Mouse (Mus musculus) liver, adult 2 months (tissue): ENCODE data around the gene Ltbp3. TPM values are rescaled to one million over a fixed set of nuclear protein-coding genes. Genes with fewer than 3 reads are reported as not detected.
"Not testable (repeated sequence)": the region's sequence is repeated elsewhere in the genome, so short reads cannot be mapped to it uniquely, and the experiment has no call there.

Source experiments
- DNase-seq: peaks from one replicate; pipeline ENCODE4 v3.0.0-alpha.2; 2011; ENCODE audit warnings: low read depth, low spot score; ENCODE audit errors: extremely low read depth
- H3K27ac ChIP-seq: fragments of 200-500 bp; replicated peaks from 2 replicates; pipeline ENCODE4 v1.5.1; 2012; ENCODE audit warnings: low read depth, mild to moderate bottlenecking, control low read depth, inconsistent platforms, low read length; ENCODE audit not compliant: insufficient read depth
- H3K27me3 ChIP-seq: fragments of 200-500 bp; 2 replicates; pipeline ENCODE4 v1.6.1; 2012; ENCODE audit warnings: mild to moderate bottlenecking, moderate library complexity, low read length, inconsistent platforms; ENCODE audit not compliant: control insufficient read depth, insufficient read depth
- H3K36me3 ChIP-seq: fragments of 200-500 bp; 2 replicates; pipeline ENCODE4 v1.6.1; 2012; ENCODE audit warnings: low read length, inconsistent platforms; ENCODE audit not compliant: control insufficient read depth, insufficient read depth
- H3K4me1 ChIP-seq: fragments of 200-500 bp; 2 replicates; pipeline ENCODE4 v1.6.1; 2011; ENCODE audit warnings: low read length; ENCODE audit not compliant: control insufficient read depth, insufficient read depth
- H3K4me3 ChIP-seq: fragments of 200-500 bp; 2 replicates; pipeline ENCODE4 v1.5.1; 2011; ENCODE audit warnings: low read depth, mild to moderate bottlenecking, control low read depth, low read length, moderate library complexity; ENCODE audit not compliant: insufficient read depth
- H3K79me2 ChIP-seq: fragments of 200-500 bp; 2 replicates; pipeline ENCODE4 v1.6.1; 2012; ENCODE audit warnings: inconsistent platforms, mild to moderate bottlenecking, low read length, moderate library complexity; ENCODE audit not compliant: control insufficient read depth, insufficient read depth
- H3K9ac ChIP-seq: fragments of 200-500 bp; 2 replicates; pipeline ENCODE4 v1.6.1; 2012; ENCODE audit warnings: low read depth, mild to moderate bottlenecking, control low read depth, inconsistent platforms, low read length
- CTCF ChIP-seq: fragments of 200-500 bp; IDR thresholded peaks from 2 replicates; pipeline ENCODE4 v1.5.1; 2011; ENCODE audit warnings: low read depth, low read length, control low read depth
- POLR2A ChIP-seq: fragments of 200-500 bp; IDR thresholded peaks from 2 replicates; pipeline ENCODE4 v1.6.1; 2011; ENCODE audit warnings: low read length, control low read depth; ENCODE audit not compliant: insufficient read depth; ENCODE audit errors: extremely low read depth
- WGBS: fragments of 180-500 bp; shearing (Covaris S2); methylation state at CpG from one replicate; pipeline ENCODE4 v1.1.7; 2018; 5-methylcytosine and 5-hydroxymethylcytosine counted together
- polyA plus RNA-seq: library from polyadenylated mRNA; depleted of rRNA; stranded (reverse); fragments of >200 nt; gene quantifications from 2 replicates; pipeline ENCODE4 v1.2.3, GENCODE M21; 2012
- total RNA-seq: library from RNA; depleted of rRNA; stranded (reverse); fragments of >200 nt; gene quantifications from 2 replicates; pipeline ENCODE4 v1.2.3, GENCODE M21; 2014

Gene Ltbp3
- total and polyA plus RNA-seq, 2 experiments = 1.2 to 3.4 TPM

GRCm38 (mm10) chr19:5789066-5789465 is 48.4 kb downstream of the Ltbp3 start:
- no peak for TF ChIP-seq POLR2A
- no peak for TF ChIP-seq CTCF
- DNase-seq = no peak
- no peaks in the 10 kb centered on the region for H3K36me3 ChIP-seq
- WGBS = 86% methylated on average over 5 of the region's 5 CpGs
- no peaks in the 10 kb centered on the region for H3K79me2 ChIP-seq
- H3K27ac ChIP-seq = no peak overlapping the region
- no peaks in the 10 kb centered on the region for H3K4me1 ChIP-seq
- no peak overlapping the region for H3K9ac ChIP-seq
- no peak overlapping the region for H3K4me3 ChIP-seq
- H3K27me3 ChIP-seq = no peaks in the 10 kb centered on the region

DNA sequence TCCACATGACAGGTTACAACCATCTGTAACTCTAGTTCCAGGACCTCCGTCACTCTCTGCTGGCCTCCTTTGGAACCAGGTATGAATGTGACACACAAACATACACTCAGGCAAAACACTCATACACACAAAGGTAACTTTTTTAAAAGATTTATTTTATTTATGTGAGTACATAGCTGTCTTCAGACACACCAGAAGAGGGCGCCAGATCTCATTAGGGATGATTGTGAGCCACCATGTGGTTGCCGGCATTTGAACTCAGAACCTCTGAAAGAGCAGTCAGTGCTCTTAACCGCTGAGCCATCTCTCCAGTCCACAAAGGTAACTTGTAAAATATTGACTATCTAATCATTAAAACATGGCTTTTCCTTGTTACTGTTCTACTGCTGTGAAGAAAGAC is 50.6 kb downstream of the Ltbp3 start:
- Histone ChIP-seq H3K4me3 (no peak overlapping the region), H3K9ac (no peak overlapping the region), H3K79me2 (no peaks in the 10 kb centered on the region), H3K4me1 (peaks cover 4% of the 10 kb centered on the region; the same call in 1 of the 2 replicates), H3K27ac (no peak overlapping the region), H3K27me3 (no peaks in the 10 kb centered on the region), H3K36me3 (peaks cover 12% of the 10 kb centered on the region)
- WGBS = 67% methylated on average over 4 of the region's 4 CpGs
- no peak for DNase-seq
- TF ChIP-seq CTCF = no peak
- TF ChIP-seq POLR2A = no peak

DNA sequence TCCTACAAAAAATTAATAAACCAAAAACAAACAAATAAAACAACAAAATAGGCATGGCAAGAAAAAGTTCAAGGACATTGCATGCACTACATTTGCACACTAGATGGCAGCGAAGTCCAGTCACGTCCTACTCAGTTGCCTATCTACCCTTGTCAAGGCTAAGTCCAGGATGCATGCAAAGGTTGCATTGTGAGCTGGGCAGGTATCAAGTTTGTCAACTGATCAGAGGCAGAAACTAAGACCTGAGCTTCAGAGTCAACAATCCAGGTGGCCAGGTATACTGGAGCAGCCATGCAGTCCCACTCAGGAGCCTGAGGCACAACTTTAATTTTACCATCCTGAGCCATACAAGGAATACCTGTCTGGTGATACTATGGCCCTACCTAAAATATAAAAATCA is 52.4 kb downstream of the Ltbp3 start:
- no peaks in the 10 kb centered on the region for H3K79me2 ChIP-seq
- H3K4me3 ChIP-seq = no peak overlapping the region
- no peak overlapping the region for H3K27ac ChIP-seq
- WGBS = 5% methylated on average over 2 of the region's 2 CpGs
- peaks cover 30% of the 10 kb centered on the region for H3K36me3 ChIP-seq
- DNase-seq = peak; percentile 72
- no peaks in the 10 kb centered on the region for H3K27me3 ChIP-seq
- H3K4me1 ChIP-seq = peaks cover 9% of the 10 kb centered on the region; the same call in 1 of the 2 replicates
- TF ChIP-seq CTCF = peak; percentile 75
- TF ChIP-seq POLR2A = no peak
- H3K9ac ChIP-seq = no peak overlapping the region

GRCm38 (mm10) chr19:5793917-5794770 is 53.4 kb downstream of the Ltbp3 start:
- 16% methylated on average over 7 of the region's 7 CpGs for WGBS
- not testable (repeated sequence) for H3K4me1 ChIP-seq, H3K79me2 ChIP-seq, H3K4me3 ChIP-seq, H3K27me3 ChIP-seq, H3K9ac ChIP-seq
- Histone ChIP-seq H3K27ac (peak overlapping the region; percentile 54), H3K36me3 (peaks cover 38% of the 10 kb centered on the region)
- peak; percentile 42 for DNase-seq

DNA sequence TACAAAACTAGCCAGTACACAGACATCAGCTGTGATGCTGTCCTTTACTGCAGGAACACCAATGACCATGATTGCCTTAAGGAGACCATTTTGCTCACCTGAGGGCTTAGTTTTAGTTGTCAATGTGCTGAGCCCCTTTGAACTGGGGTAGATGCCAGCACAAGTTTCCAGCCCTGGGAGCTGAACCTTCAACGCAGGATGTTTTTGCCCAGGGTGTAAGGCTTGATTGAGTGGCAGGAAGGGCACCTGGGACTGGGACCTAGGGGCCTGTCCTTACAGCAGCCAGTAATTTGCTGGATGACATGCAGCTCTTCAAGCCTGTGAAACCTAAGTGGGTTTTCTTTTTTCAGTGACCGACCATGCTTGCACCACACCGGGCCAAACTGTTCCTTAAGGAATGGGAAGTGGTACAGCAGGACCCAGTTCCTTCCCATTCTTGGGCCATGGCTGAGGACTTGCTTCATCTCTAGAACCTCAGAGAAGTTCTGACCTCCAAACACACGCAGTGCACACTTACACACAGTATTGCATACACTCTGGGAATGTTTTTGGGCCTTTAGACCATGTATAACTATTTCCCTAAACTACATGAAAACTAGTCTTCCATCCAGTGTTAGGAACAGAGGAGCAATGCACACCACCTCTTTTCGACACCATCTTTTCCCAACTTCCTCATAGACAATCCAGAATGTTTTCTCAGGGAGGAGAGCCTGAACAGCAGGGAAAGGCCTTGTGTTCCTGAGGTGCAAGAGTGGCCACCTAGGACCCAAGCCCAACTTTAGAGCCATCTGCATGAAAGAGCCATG is 54.3 kb downstream of the Ltbp3 start:
- 23% methylated on average over 5 of the region's 5 CpGs for WGBS
- no peaks in the 10 kb centered on the region for H3K79me2 ChIP-seq
- TF ChIP-seq POLR2A = no peak
- TF ChIP-seq CTCF = no peak
- no peak overlapping the region for H3K9ac ChIP-seq
- H3K4me1 ChIP-seq = peaks cover 9% of the 10 kb centered on the region; the same call in 1 of the 2 replicates
- H3K4me3 ChIP-seq = no peak overlapping the region
- no peaks in the 10 kb centered on the region for H3K27me3 ChIP-seq
- DNase-seq = peak; percentile 59
- peak overlapping the region; percentile 31 for H3K27ac ChIP-seq
- peaks cover 39% of the 10 kb centered on the region for H3K36me3 ChIP-seq
